Mouse (Mus musculus) heart, embryonic 15.5 days (tissue): ENCODE data around the gene Cd300lg. TPM values are rescaled to one million over a fixed set of nuclear protein-coding genes. Genes with fewer than 3 reads are reported as not detected.

Source experiments
- ATAC-seq: fragments of 200-750 bp; cut with Nextera tagmentation; replicated peaks from 2 replicates; pipeline ENCODE4 v1.8.0; 2017; ENCODE audit warnings: low read depth, moderate TSS enrichment; ENCODE audit not compliant: insufficient number of reproducible peaks, insufficient read depth, low FRiP score
- H3K27ac ChIP-seq: fragments of 300-500 bp; sonication (generic); 2 replicates; pipeline ENCODE4 v1.5.1; 2015; ENCODE audit warnings: mild to moderate bottlenecking, inconsistent platforms
- H3K27me3 ChIP-seq: fragments of 300-500 bp; sonication (generic); 2 replicates; pipeline ENCODE4 v1.6.1; 2015; ENCODE audit warnings: inconsistent platforms
- H3K36me3 ChIP-seq: fragments of 300-500 bp; sonication (generic); 2 replicates; pipeline ENCODE4 v1.6.1; 2015; ENCODE audit warnings: mild to moderate bottlenecking, inconsistent platforms
- H3K4me1 ChIP-seq: fragments of 300-500 bp; sonication (generic); replicated peaks from 2 replicates; pipeline ENCODE4 v1.6.1; 2015; ENCODE audit warnings: inconsistent platforms
- H3K4me2 ChIP-seq: fragments of 300-500 bp; sonication (generic); 2 replicates; pipeline ENCODE4 v1.6.1; 2015; ENCODE audit warnings: inconsistent platforms, mild to moderate bottlenecking, moderate library complexity
- H3K4me3 ChIP-seq: fragments of 300-500 bp; sonication (generic); 2 replicates; pipeline ENCODE4 v1.5.1; 2015; ENCODE audit warnings: mild to moderate bottlenecking, inconsistent platforms
- H3K9ac ChIP-seq: fragments of 300-500 bp; sonication (generic); 2 replicates; pipeline ENCODE4 v1.6.1; 2015; ENCODE audit warnings: mild to moderate bottlenecking, inconsistent platforms
- H3K9me3 ChIP-seq: fragments of 300-500 bp; sonication (generic); replicated peaks from 2 replicates; pipeline ENCODE4 v1.6.1; 2016; ENCODE audit warnings: inconsistent platforms
- WGBS: fragments of 180-500 bp; shearing (Covaris S2); methylation state at CpG from one replicate; pipeline ENCODE4 v1.1.7; 2015; ENCODE audit warnings: mixed read lengths; 5-methylcytosine and 5-hydroxymethylcytosine counted together
- polyA plus RNA-seq: library from polyadenylated mRNA; unstranded; fragments of >200 nt; fragmentation: Nextera tagmentation; extraction: Ambion mirVana; gene quantifications from 2 replicates; pipeline ENCODE4 v1.2.1, GENCODE M21; 2015

The Cd300lg gene
- polyA plus RNA-seq, 1 experiment from 2014 or later = 8.4 TPM

- Histone ChIP-seq H3K4me3 (no peak overlapping the region), H3K9ac (no peak overlapping the region), H3K27me3 (0 out of 2 replicates have a peak, but pooled peaks cover 4% of the 10 kb centered on the region), H3K9me3 (no peaks in the 10 kb centered on the region), H3K4me1 (peaks cover 7% of the 10 kb centered on the region), H3K36me3 (no peaks in the 10 kb centered on the region), H3K27ac (no peak overlapping the region), H3K4me2 (no peak overlapping the region)
- no peak for ATAC-seq
- 71% methylated on average over 5 of the region's 5 CpGs for WGBS
These were observed 31.4 kb downstream of the Cd300lg start for GRCm38 (mm10) chr11:102072729-102073128.

- Histone ChIP-seq H3K36me3 (no peaks in the 10 kb centered on the region), H3K4me3 (no peak overlapping the region), H3K9ac (no peak overlapping the region), H3K4me1 (peaks cover 7% of the 10 kb centered on the region), H3K9me3 (no peaks in the 10 kb centered on the region), H3K27ac (no peak overlapping the region), H3K27me3 (0 out of 2 replicates have a peak, but pooled peaks cover 4% of the 10 kb centered on the region), H3K4me2 (no peak overlapping the region)
- WGBS = 77% methylated on average over 14 of the region's 14 CpGs
- ATAC-seq = no peak
These were observed 32.4 kb downstream of the Cd300lg start for GRCm38 (mm10) chr11:102073722-102074121.

GRCm38 (mm10) chr11:102082322-102082721 lies 41.0 kb downstream of the Cd300lg start:
- Histone ChIP-seq H3K9ac (peak overlapping the region; percentile 61), H3K4me2 (peak overlapping the region; percentile 81), H3K27me3 (no peaks in the 10 kb centered on the region), H3K9me3 (no peaks in the 10 kb centered on the region), H3K4me1 (peaks cover 20% of the 10 kb centered on the region), H3K4me3 (peak overlapping the region; percentile 46), H3K27ac (no peak overlapping the region), H3K36me3 (no peaks in the 10 kb centered on the region)
- 1% methylated on average over 18 of the region's 18 CpGs for WGBS
- ATAC-seq = peak; percentile 82

- no peak overlapping the region for H3K27ac ChIP-seq
- H3K4me3 ChIP-seq = no peak overlapping the region
- H3K27me3 ChIP-seq = no peaks in the 10 kb centered on the region
- H3K36me3 ChIP-seq = no peaks in the 10 kb centered on the region
- 57% methylated on average over 4 of the region's 4 CpGs for WGBS
- no peaks in the 10 kb centered on the region for H3K9me3 ChIP-seq
- H3K4me2 ChIP-seq = no peak overlapping the region
- ATAC-seq = no peak
- no peak overlapping the region for H3K9ac ChIP-seq
- peaks cover 22% of the 10 kb centered on the region for H3K4me1 ChIP-seq
These were observed 41.9 kb downstream of the Cd300lg start for GRCm38 (mm10) chr11:102083193-102083592.

GRCm38 (mm10) chr11:102084159-102084558 lies 42.9 kb downstream of the Cd300lg start:
- H3K4me1 ChIP-seq = peaks cover 28% of the 10 kb centered on the region
- H3K4me2 ChIP-seq = no peak overlapping the region
- no peaks in the 10 kb centered on the region for H3K9me3 ChIP-seq
- no peak overlapping the region for H3K4me3 ChIP-seq
- no peak for ATAC-seq
- H3K36me3 ChIP-seq = no peaks in the 10 kb centered on the region
- H3K27ac ChIP-seq = no peak overlapping the region
- no peak overlapping the region for H3K9ac ChIP-seq
- 55% methylated on average over 7 of the region's 7 CpGs for WGBS
- no peaks in the 10 kb centered on the region for H3K27me3 ChIP-seq

GRCm38 (mm10) chr11:102086331-102086730 lies 45.0 kb downstream of the Cd300lg start:
- Histone ChIP-seq H3K4me2 (peak overlapping the region; percentile 97), H3K4me3 (peak overlapping the region; percentile 81), H3K4me1 (peaks cover 33% of the 10 kb centered on the region), H3K27ac (peak overlapping the region; percentile 86; the same call in 1 of the 2 replicates), H3K36me3 (no peaks in the 10 kb centered on the region), H3K9me3 (no peaks in the 10 kb centered on the region), H3K9ac (no peak overlapping the region; the same call in 1 of the 2 replicates), H3K27me3 (no peaks in the 10 kb centered on the region)
- WGBS = 16% methylated on average over 3 of the region's 3 CpGs
- ATAC-seq = no peak

- Histone ChIP-seq H3K9ac (peak overlapping the region; percentile 73), H3K4me2 (peak overlapping the region; percentile 97), H3K27me3 (no peaks in the 10 kb centered on the region), H3K27ac (peak overlapping the region; percentile 86), H3K4me3 (peak overlapping the region; percentile 81), H3K4me1 (peaks cover 30% of the 10 kb centered on the region), H3K9me3 (no peaks in the 10 kb centered on the region), H3K36me3 (no peaks in the 10 kb centered on the region)
- ATAC-seq = peak; percentile 66
- under 1% methylated on average over 39 of the region's 39 CpGs for WGBS
These were observed 45.9 kb downstream of the Cd300lg start for GRCm38 (mm10) chr11:102087081-102087751.

GRCm38 (mm10) chr11:102087931-102088898 lies 46.9 kb downstream of the Cd300lg start, which contains the start of gene Mpp2:
Gene Mpp2 (minus strand): TSS chr11:102088515.
- under 1% methylated on average over 49 of the region's 49 CpGs for WGBS
- Histone ChIP-seq H3K9ac (peak within 1 kb of the TSS; percentile 73), H3K4me2 (peak within 1 kb of the TSS; percentile 97), H3K4me1 (peaks cover 20% of the 10 kb centered on the region), H3K4me3 (peak within 1 kb of the TSS; percentile 81), H3K9me3 (no peaks in the 10 kb centered on the region), H3K27ac (peak within 1 kb of the TSS; percentile 86), H3K27me3 (no peaks in the 10 kb centered on the region), H3K36me3 (no peaks in the 10 kb centered on the region)
- peak; percentile 70 for ATAC-seq

- H3K9ac ChIP-seq = peak overlapping the region; percentile 73
- H3K9me3 ChIP-seq = no peaks in the 10 kb centered on the region
- peak overlapping the region; percentile 86 for H3K27ac ChIP-seq
- ATAC-seq = peak; percentile 42
- H3K27me3 ChIP-seq = no peaks in the 10 kb centered on the region
- peaks cover 20% of the 10 kb centered on the region for H3K4me1 ChIP-seq
- H3K36me3 ChIP-seq = no peaks in the 10 kb centered on the region
- under 1% methylated on average over 20 of the region's 20 CpGs for WGBS
- peak overlapping the region; percentile 81 for H3K4me3 ChIP-seq
- H3K4me2 ChIP-seq = peak overlapping the region; percentile 97
These were observed 47.9 kb downstream of the Cd300lg start for GRCm38 (mm10) chr11:102089088-102089808.

GRCm38 (mm10) chr11:102095676-102096075 lies 54.4 kb downstream of the Cd300lg start:
- WGBS = 71% methylated on average over 3 of the region's 3 CpGs

More at GRCm38 (mm10) chr11:102095676-102096075, 54.4 kb downstream of the Cd300lg start:
- no peak overlapping the region for H3K4me3 ChIP-seq
- H3K27me3 ChIP-seq = peaks cover 26% of the 10 kb centered on the region
- peaks cover 16% of the 10 kb centered on the region for H3K4me1 ChIP-seq
- no peak for ATAC-seq
- H3K9me3 ChIP-seq = no peaks in the 10 kb centered on the region
- no peak overlapping the region for H3K9ac ChIP-seq
- H3K27ac ChIP-seq = no peak overlapping the region
- H3K36me3 ChIP-seq = no peaks in the 10 kb centered on the region
- H3K4me2 ChIP-seq = no peak overlapping the region
